Mouse (Mus musculus): Measurements from ENCODE around the gene Cfap77.

GRCm38 (mm10) chr2:29098786-29099185, 43.9 kb upstream of the Cfap77 start:
- TF ChIP-seq CTCF (IDR thresholded peaks at IDR 0.05; ENCODE audit: control insufficient read depth, insufficient read depth, insufficient replicate concordance, low read depth, low read length) (no peak), POLR2A (IDR thresholded peaks at IDR 0.05; ENCODE audit: control insufficient read depth, low read depth, low read length) (no peak)
